Mouse (Mus musculus) heart, postnatal 14 days (tissue): ENCODE measurements around the gene Srp54c. TPM values are rescaled to one million over a fixed set of nuclear protein-coding genes. Genes with fewer than 3 reads are reported as not detected.

Source experiments
- DNase-seq, 2 experiments: peaks; one replicate each; pipeline ENCODE4 v3.0.0; 2021 to 2022
- intact Hi-C: fragments of 180-260 bp; cut with DNase I; formaldehyde crosslinking; loops from one replicate; pipeline ENCODE4 v1.15.1; 2025
- total RNA-seq, 2 experiments: library from RNA; stranded (reverse); gene quantifications; 2 replicates each; pipeline ENCODE4 v1.2.3; 2021

The Srp54c gene
- total RNA-seq, 2 experiments from 2014 or later = 25.5 to 26.9 TPM

DNA sequence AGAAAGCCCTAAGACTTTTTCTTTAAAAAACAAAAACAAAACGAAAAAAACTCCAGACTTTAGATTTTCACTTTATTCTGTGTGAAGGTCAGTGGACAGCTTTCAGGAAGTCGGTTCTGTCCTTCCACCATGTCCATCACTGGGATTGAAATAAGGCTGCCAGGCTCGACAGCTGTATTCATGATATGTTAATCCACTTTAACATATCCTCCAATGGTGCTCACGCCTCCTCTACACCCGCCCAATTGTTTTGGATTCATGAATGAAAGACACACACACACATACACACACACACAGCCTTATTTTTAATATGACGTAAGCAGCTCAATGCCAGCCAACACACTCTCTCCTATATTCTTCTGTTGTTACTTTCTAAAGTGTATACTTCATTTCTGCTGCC is 77.6 kb downstream of the Srp54c start:
- no peak for DNase-seq
- intact Hi-C loops = loop anchor here (10.0 kb wide), 1 partner anchor 527 kb away; the partner anchor contains the start of gene Brms1l

DNA sequence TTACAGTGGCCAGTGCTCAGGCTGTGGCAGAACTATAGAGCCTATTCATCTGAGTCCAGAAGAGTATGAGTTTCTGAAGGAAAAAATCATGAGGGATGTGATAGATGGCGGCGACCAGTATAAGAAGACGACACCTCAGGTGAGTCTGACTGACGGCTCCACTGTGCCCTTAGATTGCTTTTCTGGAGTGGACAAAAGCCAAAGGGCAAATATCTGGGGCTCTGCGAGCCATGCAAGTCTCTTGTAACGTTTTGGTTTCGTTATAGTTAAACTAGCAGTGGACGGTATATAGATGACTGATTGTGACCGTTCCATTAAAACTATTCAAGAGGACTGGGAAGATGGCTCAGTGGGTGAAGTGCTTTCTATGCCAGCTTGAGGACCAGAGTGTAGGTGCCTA is 78.8 kb downstream of the Srp54c start:
- intact Hi-C loops = loop anchor here (10.0 kb wide), 1 partner anchor 526 kb away; the partner anchor contains the start of gene Brms1l

DNA sequence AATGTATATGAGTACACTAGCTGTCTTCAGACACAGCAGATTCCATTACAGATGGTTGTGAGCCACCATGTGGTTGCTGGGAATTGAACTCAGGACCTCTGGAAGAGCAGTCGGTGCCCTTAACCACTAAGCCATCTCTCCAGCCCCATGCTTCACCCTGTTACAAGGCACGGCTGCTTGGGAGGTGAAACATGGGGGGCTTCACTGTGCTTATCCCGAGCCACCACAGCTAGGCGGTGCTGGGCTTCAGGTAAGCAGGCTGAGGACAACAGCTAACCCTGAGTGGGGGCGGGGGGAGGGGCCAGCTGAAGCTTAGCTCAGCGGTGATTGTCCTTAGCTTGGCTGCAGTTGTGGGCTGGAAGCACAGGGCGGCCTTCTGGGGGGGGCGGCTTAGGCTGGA is 79.5 kb downstream of the Srp54c start:
- no peak for DNase-seq
- intact Hi-C loops = loop anchor here (10.0 kb wide), 1 partner anchor 525 kb away; the partner anchor contains the start of gene Brms1l

More for the DNA sequence above, 78.8 kb downstream of the Srp54c start:
- no peak for DNase-seq

DNA sequence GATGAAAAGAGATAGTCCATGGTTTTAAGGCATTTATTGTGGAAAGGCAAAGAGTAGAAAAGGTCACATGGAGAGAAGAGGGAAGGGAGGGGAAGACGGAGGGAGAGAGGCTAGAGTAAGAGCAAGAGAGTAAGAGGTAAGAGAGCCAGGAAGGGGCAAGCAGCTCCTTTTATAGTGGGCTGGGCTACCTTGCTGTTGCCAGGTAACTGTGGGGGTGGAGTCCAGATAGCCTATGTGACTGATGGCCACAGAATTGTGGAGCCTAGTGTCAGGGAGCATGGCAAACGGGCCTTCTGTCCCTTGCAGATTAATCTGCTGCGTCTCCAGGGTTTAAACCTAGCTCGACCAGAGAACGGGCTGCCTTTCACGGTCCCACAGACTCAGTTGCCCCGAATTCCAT is 81.9 kb downstream of the Srp54c start:
- no peak for DNase-seq
- intact Hi-C loops = loop anchor here (10.0 kb wide), 1 partner anchor 403 kb away; no protein-coding TSS in a partner anchor

Other genes starting within 250 kb of the Srp54c start
- gene Gm20403, start 243.6 kb upstream of the Srp54c start, total RNA-seq = not detected
- 10 to 100 TPM in 1 of 2 experiments, 1 to 10 TPM in 1; 9.9 to 10.4 TPM for gene Baz1a, start 215.8 kb upstream of the Srp54c start, total RNA-seq
- 1 to 10 TPM; 8.3 to 8.7 TPM for gene 2700097O09Rik, start 150.1 kb upstream of the Srp54c start, total RNA-seq
- 10 to 100 TPM; 85.5 to 90.1 TPM for gene Srp54a, start 149.9 kb upstream of the Srp54c start, total RNA-seq
- 10 to 100 TPM; 11.9 to 13.1 TPM for gene Fam177a, start 105.7 kb upstream of the Srp54c start, total RNA-seq
- gene Srp54b, start 75.1 kb upstream of the Srp54c start, total RNA-seq = 10 to 100 TPM; 36.5 to 44.1 TPM
- gene 1700047I17Rik2, start 30.6 kb upstream of the Srp54c start, total RNA-seq = 1 to 10 TPM in 1 of 2 experiments, not detected in 1; 2.3 TPM
- gene 1110008L16Rik, start 69.4 kb downstream of the Srp54c start, total RNA-seq = 1 to 10 TPM; 8.2 to 9.2 TPM
- gene Ppp2r3c, start 72.8 kb downstream of the Srp54c start, total RNA-seq = 1 to 10 TPM; 8.3 to 8.9 TPM
- 100 to 1,000 TPM; 160 to 168 TPM for gene Psma6, start 154.1 kb downstream of the Srp54c start, total RNA-seq